Mouse (Mus musculus): ENCODE data around the gene Ddx21. TPM values are rescaled to one million over a fixed set of nuclear protein-coding genes. Genes with fewer than 3 reads are reported as not detected.

Gene Ddx21
- polyA plus RNA-seq, 1 experiment from 2014 or later = 33.3 TPM

DNA sequence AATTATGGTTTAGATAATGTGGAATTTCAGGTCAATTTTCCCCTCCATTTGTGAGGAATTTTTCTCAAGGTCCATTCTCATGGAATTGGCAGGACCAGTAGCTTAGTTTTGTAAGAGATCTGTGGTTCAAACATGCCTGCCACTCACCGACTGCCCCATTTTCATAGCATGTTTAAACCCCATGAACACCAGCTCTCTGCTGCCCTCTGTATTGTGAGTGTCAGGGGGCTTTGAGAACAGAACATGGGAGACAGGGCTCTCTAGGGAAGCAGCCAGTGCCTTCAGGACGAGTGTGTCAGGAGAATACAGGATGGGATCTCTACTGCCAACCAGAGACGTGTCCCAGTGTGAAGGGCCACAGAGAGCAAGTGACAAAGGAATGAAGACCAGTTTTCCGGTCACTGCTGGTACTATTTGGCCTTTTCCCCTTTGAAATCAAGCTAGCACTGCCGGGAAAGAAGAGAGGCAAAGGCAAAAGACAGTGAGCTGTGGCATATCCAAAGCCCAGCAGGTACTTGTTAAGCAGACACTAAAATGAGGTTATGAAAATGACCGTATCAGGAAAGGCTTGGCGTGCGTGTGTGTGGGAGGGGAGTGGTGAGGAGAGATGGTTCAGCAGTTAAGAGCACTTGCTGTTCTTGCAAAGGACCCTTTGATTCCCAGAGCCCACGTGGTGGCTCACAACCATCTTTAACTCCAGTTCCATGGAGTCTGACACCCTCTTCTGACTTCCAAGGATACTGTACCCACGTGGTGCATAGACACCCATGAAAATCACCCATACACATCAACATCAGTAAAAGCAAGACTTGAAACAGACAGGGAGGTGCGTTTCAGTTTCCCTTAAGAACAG is 46.1 kb downstream of the Ddx21 start:
- Histone ChIP-seq H3K27me3 (ENCODE audit: low read depth, poor library complexity, severe bottlenecking) (no peaks in the 10 kb centered on the region), H3K4me1 (no peaks in the 10 kb centered on the region), H3K27ac (no peak overlapping the region), H3K9me3 (replicated peaks) (no peaks in the 10 kb centered on the region), H3K36me3 (peaks cover 43% of the 10 kb centered on the region), H3K4me3 (no peak overlapping the region)
- whole genome bisulfite sequencing = 82% methylated on average over 11 of the region's 11 CpGs
- DNase-seq (ENCODE audit: low spot score) = no peak

DNA sequence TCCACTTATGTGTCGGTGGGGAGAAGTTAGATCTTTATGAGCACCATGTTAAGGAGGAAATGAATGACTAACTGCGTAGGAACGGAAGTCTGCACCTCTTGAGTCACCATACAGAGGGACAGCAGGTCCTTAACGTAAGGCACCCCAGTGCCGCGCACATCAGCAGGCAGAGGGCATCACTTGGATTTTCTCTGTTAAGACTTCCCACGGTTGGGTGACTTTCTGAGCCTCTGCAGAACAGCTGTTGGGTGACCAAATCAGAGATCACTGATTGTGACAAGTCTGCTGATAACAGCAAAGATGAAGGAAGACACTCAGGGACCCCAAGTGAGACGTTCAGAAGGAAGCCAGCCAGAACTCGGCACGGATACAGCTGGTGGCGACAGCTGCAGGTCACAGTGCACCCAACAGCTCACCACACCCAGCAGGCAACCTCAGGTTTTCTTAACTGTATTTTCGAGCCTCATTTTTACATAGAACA is 48.4 kb downstream of the Ddx21 start:
- H3K4me3 ChIP-seq = no peak overlapping the region
- H3K36me3 ChIP-seq = peaks cover 20% of the 10 kb centered on the region
- no peaks in the 10 kb centered on the region for H3K27me3 ChIP-seq (ENCODE audit: low read depth, poor library complexity, severe bottlenecking)
- no peak for DNase-seq (ENCODE audit: low spot score)
- WGBS = 85% methylated on average over 12 of the region's 12 CpGs
- H3K4me1 ChIP-seq = 0 out of 2 replicates have a peak, but pooled peaks cover 2% of the 10 kb centered on the region
- no peak overlapping the region for H3K27ac ChIP-seq
- no peaks in the 10 kb centered on the region for H3K9me3 ChIP-seq (replicated peaks)

DNA sequence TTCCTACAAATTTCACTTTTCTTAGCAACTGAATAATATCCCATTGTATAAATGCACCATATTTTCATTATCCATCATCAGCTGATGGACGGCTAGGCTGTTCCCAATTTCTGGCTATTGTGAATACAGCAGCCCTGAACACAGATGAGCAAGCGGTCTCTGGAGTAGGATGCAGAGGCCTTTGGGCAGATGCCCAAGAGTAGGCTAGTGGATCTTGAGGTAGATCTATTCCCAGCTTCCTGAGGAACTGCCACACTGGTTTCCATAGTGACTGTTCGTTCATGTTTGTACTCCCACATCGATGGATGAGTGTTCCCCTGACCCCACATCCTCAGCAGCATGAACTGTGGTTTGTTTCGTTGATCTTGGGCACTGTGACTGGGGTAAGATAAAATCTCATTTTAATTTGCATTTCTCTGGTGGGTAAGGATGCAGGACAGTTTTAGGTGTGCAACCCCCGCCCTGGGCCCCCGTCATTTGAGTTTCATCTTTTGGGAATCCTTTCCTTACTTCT is 51.2 kb downstream of the Ddx21 start:
- Histone ChIP-seq H3K27me3 (ENCODE audit: low read depth, poor library complexity, severe bottlenecking) (no peaks in the 10 kb centered on the region), H3K27ac (no peak overlapping the region), H3K9me3 (replicated peaks) (no peaks in the 10 kb centered on the region), H3K36me3 (no peaks in the 10 kb centered on the region), H3K4me1 (0 out of 2 replicates have a peak, but pooled peaks cover 2% of the 10 kb centered on the region), H3K4me3 (no peak overlapping the region)
- WGBS = 87% methylated on average over 7 of the region's 7 CpGs
- no peak for DNase-seq (ENCODE audit: low spot score)

DNA sequence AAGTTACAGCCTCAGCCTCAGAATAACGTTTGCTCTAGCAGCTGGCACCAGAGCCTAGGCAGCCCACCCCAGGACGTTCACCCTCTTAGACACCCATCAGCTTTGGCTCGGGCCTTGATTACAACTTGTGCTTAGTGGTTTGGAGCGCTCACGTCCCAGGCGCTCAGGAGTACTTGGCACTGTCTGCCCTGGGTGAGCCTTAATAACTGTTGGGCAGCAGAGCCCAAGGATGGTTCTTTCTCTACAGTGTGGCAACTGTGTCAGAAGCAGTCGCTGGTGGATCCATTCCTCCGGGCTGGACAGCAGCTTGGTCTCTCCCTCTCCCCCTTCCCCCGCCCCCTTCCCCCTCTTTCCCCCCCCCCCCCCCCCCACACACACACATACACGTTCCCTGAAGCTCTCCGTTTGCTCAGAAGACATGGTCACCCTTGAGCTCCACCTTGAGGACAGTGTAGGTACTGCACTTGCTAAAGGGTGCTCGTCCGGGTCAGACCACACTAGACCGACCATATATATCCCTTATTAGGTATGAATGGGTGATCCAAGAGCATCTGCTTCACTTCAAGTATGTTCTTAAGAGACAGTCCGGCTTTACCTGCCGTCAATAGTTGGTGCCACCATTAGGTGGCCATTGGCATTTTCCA is 52.4 kb downstream of the Ddx21 start:
- peak; percentile 71 for DNase-seq (ENCODE audit: low spot score)
- Histone ChIP-seq H3K9me3 (replicated peaks) (no peaks in the 10 kb centered on the region), H3K27me3 (ENCODE audit: low read depth, poor library complexity, severe bottlenecking) (no peaks in the 10 kb centered on the region), H3K4me1 (0 out of 2 replicates have a peak, but pooled peaks cover 2% of the 10 kb centered on the region), H3K36me3 (no peaks in the 10 kb centered on the region), H3K4me3 (no peak overlapping the region), H3K27ac (no peak overlapping the region)
- 28% methylated on average over 15 of the region's 16 CpGs for WGBS

DNA sequence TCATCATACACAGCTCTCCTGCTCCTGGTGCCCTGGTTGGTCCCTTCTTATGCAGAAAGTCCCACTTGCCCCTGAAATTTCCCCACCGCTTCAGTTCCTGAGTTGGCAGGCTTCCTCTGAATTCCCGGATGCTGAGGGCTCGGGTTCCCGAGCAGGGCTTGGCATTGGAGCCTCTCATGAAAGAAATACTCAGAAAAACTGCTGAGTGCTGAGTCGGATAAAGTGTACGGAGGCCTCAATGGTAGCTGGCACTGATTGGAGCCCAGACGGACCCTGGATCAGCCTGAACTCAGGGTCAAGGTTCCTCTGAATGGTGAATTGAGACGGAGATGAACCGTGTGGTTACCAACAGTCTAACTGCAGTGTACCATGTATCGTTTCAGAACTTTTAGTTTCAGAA is 55.6 kb downstream of the Ddx21 start:
- DNase-seq (ENCODE audit: low spot score) = no peak
- Histone ChIP-seq H3K4me3 (no peak overlapping the region), H3K36me3 (no peaks in the 10 kb centered on the region), H3K9me3 (replicated peaks) (no peaks in the 10 kb centered on the region), H3K27me3 (ENCODE audit: low read depth, poor library complexity, severe bottlenecking) (no peaks in the 10 kb centered on the region), H3K4me1 (0 out of 2 replicates have a peak, but pooled peaks cover 2% of the 10 kb centered on the region), H3K27ac (no peak overlapping the region)
- 91% methylated on average over 10 of the region's 10 CpGs for WGBS

DNA sequence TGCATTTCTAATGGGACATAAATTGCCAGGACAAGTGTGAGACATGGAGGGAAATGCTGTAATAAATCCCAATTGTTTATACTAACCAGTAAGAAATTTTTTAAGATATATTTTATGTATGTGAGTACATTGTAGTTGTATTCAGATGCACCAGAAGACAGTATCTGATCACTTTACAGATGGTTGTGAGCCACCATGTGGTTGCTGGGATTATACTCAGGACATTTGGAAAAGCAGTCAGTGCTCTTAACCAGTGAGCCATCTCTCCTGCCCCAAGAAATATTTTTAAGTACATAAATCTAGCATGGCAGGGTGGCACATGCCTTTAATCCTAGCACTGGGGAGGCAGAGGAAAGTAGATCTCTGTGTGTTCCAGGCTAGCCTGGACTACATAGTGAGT is 56.3 kb downstream of the Ddx21 start:
- DNase-seq (ENCODE audit: low spot score) = no peak
- H3K4me1 ChIP-seq = 0 out of 2 replicates have a peak, but pooled peaks cover 2% of the 10 kb centered on the region

DNA sequence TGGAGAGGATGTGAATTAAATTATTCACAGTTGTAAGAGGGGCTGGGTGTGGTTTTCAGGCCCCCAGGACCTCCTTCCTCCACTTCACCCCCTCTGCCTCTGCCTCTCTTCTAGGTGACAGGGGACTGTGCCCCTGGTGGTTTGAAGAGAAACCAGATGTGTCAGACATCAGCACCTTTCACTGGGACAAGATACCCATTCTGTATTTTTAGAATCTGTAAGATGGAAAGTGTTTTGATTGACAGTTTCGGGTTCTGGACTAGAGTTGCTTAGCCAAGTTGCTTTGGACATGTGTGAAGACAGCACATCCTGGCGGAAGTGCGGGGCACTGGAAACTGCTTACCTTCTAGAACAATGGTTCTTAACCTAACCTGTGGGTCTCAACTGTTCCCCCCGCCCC is 57.8 kb downstream of the Ddx21 start:
- H3K27ac ChIP-seq = no peak overlapping the region
- no peaks in the 10 kb centered on the region for H3K9me3 ChIP-seq (replicated peaks)
- no peaks in the 10 kb centered on the region for H3K36me3 ChIP-seq
- H3K4me1 ChIP-seq = no peaks in the 10 kb centered on the region
- no peak overlapping the region for H3K4me3 ChIP-seq
- 90% methylated on average over 4 of the region's 4 CpGs for WGBS
- DNase-seq (ENCODE audit: low spot score) = no peak
- H3K27me3 ChIP-seq (ENCODE audit: low read depth, poor library complexity, severe bottlenecking) = no peaks in the 10 kb centered on the region

More for the DNA sequence above, 56.3 kb downstream of the Ddx21 start:
- no peak overlapping the region for H3K27ac ChIP-seq
- no peaks in the 10 kb centered on the region for H3K9me3 ChIP-seq (replicated peaks)
- H3K27me3 ChIP-seq (ENCODE audit: low read depth, poor library complexity, severe bottlenecking) = no peaks in the 10 kb centered on the region
- H3K4me3 ChIP-seq = no peak overlapping the region
- H3K36me3 ChIP-seq = no peaks in the 10 kb centered on the region

DNA sequence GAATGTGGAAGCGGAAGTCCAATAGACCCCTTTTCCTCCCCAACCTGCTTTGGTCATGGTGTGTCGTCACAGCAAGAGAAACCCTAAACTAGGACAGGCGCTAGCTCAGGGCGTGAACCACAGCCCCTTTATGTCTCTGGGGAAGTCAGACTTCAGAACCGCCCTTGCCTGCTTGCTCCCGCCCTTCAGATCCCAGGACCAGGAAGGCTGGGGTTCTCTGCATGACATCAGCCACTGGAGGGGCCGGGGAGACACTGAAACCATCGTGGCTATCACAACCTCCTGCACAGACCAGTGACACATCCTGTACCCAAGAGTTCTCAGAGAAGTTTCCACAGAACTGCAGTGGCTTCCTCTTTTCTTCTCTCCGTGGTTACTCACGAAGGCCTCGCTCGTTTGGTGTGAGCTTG is 58.7 kb downstream of the Ddx21 start:
- no peak for DNase-seq (ENCODE audit: low spot score)
- Histone ChIP-seq H3K27ac (no peak overlapping the region), H3K4me3 (no peak overlapping the region), H3K36me3 (no peaks in the 10 kb centered on the region), H3K27me3 (ENCODE audit: low read depth, poor library complexity, severe bottlenecking) (no peaks in the 10 kb centered on the region), H3K9me3 (replicated peaks) (no peaks in the 10 kb centered on the region), H3K4me1 (no peaks in the 10 kb centered on the region)
- 80% methylated on average over 12 of the region's 12 CpGs for WGBS

DNA sequence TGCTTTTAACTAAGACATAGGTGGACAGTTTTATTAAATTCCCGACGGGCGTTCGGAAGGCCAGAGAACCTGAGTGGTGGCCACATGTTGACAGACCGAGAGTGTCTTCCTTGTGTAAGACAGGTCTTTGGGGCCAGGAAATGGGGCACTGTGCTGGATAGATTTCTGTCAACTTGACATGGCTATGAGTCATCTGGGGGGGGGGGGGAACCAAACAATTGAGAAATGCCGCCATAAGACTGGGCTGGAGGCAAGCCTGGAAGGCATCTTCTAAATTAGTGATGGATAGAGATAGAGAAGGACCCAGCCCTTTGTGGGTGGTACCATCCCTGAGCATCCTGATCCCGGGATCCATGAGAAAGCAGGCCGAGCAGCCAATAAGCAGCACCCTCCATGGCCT is 59.2 kb downstream of the Ddx21 start:
- 95% methylated on average over 8 of the region's 8 CpGs for WGBS
- Histone ChIP-seq H3K27me3 (ENCODE audit: low read depth, poor library complexity, severe bottlenecking) (no peaks in the 10 kb centered on the region), H3K27ac (no peak overlapping the region), H3K4me3 (no peak overlapping the region), H3K9me3 (replicated peaks) (no peaks in the 10 kb centered on the region), H3K4me1 (no peaks in the 10 kb centered on the region), H3K36me3 (no peaks in the 10 kb centered on the region)
- DNase-seq (ENCODE audit: low spot score) = no peak

DNA sequence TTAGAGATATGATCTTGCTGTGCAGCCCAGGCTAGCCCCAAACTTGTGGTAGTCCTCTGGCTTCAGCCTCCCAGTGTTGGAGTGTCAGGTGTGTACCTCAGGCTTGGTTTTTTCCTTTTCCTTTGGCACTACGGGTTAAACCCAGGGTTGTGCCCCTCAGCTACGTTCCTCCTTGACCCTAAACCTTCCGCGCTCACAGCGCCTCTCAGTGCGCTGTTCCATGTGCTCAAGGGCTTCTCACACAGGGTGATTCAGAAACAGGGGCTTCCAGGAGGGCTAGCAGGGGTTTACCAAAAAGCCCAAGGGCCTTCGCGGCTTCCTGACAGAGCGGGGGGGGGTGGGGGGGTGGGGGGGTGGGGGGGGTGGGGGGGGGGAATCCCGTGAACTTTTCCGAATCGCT is 59.6 kb downstream of the Ddx21 start:
- 91% methylated on average over 12 of the region's 12 CpGs for WGBS
- H3K4me1 ChIP-seq = no peaks in the 10 kb centered on the region
- no peak overlapping the region for H3K27ac ChIP-seq
- H3K36me3 ChIP-seq = no peaks in the 10 kb centered on the region
- H3K9me3 ChIP-seq (replicated peaks) = no peaks in the 10 kb centered on the region
- H3K27me3 ChIP-seq (ENCODE audit: low read depth, poor library complexity, severe bottlenecking) = no peaks in the 10 kb centered on the region
- no peak for DNase-seq (ENCODE audit: low spot score)
- H3K4me3 ChIP-seq = no peak overlapping the region

DNA sequence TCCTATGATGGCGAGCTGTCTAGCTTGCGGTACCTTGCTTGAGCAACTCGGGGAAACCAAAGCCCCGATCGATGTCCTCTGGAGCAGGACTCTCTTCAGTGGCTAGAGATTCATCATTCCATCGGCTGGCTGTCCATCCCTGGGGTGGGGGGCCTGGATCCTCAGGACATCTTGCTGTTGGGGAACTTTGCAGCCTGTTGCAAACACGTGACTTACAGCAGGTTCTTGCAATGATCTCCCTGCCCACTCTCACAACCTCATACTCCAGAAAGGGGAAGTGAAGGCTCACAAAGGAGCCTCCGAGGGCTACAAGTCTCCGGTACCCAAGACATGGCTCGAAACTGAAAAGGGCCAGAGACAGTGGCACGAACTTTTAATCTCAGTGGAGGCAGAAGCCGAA is 60.6 kb downstream of the Ddx21 start:
- WGBS = 92% methylated on average over 12 of the region's 12 CpGs
- Histone ChIP-seq H3K4me3 (no peak overlapping the region), H3K4me1 (no peaks in the 10 kb centered on the region), H3K9me3 (replicated peaks) (no peaks in the 10 kb centered on the region), H3K36me3 (no peaks in the 10 kb centered on the region), H3K27me3 (ENCODE audit: low read depth, poor library complexity, severe bottlenecking) (no peaks in the 10 kb centered on the region), H3K27ac (no peak overlapping the region)
- DNase-seq (ENCODE audit: low spot score) = no peak

DNA sequence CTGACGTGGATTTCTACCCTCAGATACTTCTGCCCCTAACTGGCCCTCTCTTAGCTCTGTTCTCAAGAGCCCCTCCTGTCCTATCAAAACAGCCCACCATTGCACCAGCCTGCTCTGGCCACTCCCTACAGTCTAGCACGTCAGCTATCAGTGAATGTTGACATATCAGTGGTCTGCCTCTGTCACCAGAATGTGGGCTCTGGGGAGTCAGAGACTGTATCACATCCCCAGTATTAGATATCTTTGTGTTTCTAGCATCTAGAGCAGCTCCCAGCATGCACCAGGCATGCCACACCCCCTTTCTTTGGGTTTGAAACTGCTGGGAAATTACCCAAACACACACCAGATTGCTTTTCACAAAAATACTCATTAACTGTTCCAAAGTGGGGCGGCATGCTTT is 61.3 kb downstream of the Ddx21 start:
- no peaks in the 10 kb centered on the region for H3K27me3 ChIP-seq (ENCODE audit: low read depth, poor library complexity, severe bottlenecking)
- 81% methylated on average over 3 of the region's 3 CpGs for WGBS
- no peak overlapping the region for H3K4me3 ChIP-seq
- DNase-seq (ENCODE audit: low spot score) = no peak
- no peaks in the 10 kb centered on the region for H3K9me3 ChIP-seq (replicated peaks)
- H3K27ac ChIP-seq = no peak overlapping the region
- no peaks in the 10 kb centered on the region for H3K36me3 ChIP-seq
- H3K4me1 ChIP-seq = no peaks in the 10 kb centered on the region

DNA sequence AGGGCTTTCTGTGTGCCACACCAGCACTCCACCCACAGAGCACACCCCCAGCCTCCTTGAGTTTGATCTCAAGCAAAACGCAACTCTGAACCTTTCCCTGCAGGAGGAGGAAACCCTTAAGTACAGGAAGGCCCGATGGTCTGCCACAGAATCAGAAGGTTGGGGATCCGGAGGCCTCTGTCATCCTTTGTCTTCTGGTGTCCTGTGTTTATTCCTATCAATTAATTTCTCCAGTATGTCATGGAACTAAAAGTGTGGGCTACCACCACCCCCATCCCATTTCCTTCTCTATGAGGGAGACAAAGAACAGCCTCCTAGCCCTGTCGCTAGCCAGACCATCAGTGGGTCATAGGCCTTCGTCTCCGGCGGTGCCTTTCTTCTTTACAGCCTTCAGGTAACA is 67.6 kb downstream of the Ddx21 start:
- H3K9me3 ChIP-seq (replicated peaks) = no peaks in the 10 kb centered on the region
- H3K27ac ChIP-seq = no peak overlapping the region
- H3K36me3 ChIP-seq = no peaks in the 10 kb centered on the region
- DNase-seq (ENCODE audit: low spot score) = no peak
- no peaks in the 10 kb centered on the region for H3K4me1 ChIP-seq
- WGBS = 82% methylated on average over 7 of the region's 7 CpGs
- H3K4me3 ChIP-seq = no peak overlapping the region
- no peaks in the 10 kb centered on the region for H3K27me3 ChIP-seq (ENCODE audit: low read depth, poor library complexity, severe bottlenecking)
